Mouse (Mus musculus) cerebellum, adult 18-20 months (tissue): Measurements from ENCODE around the gene Rnf114.

ENCODE experiments used
- DNase-seq, 2 experiments: peaks; one replicate each; pipeline ENCODE4 v3.0.0; 2021

Rnf114 gene

GRCm38 (mm10) chr2:167475596-167475995, 16.8 kb upstream of the Rnf114 start:
- peak in 1 of 2 experiments; percentile 18 for DNase-seq

- DNase-seq, result peak; percentile 82 to 85
Measured at GRCm38 (mm10) chr2:167476200-167476688, 16.2 kb upstream of the Rnf114 start.

DNA sequence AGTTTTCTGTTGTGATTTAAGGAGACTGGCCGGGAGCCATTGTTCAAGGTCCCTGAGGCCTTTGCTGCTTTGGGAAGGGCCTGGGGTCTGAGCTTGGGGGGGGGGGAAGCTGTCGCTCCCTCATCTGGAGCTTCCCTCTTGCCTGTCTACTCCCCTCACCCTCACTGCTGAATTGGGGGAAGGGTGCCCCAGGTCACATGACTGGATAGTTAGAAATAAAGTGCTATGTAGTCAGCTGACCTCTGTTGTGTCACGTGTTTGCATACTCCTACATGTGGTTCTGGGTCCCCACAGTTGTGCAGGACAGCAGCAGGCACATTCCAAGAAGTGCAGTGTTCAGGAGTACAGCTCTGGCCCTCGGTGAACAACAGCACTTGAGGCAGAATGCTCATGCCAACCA, 15.7 kb upstream of the Rnf114 start:
- DNase-seq, result peak; percentile 24 to 34

DNA sequence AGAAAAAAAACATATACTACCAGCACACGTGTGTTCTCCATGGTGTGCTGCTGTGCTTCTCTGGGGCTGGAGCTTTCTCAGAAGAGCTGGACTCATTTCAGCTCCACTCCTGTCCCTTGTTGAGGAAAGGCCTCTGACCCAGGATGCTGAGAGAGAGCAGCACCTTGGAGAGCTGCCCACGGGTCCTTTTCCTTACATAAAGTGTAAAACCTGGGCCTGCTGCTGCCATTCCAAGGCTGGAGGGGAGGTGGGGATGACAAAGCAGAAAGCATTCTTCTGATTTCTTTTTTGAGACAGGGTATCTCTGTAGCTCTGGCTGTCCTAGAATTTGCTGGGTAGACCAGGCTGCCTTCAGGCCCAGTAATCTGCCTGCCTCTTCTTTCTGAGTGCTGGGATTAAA, 14.3 kb upstream of the Rnf114 start:
- DNase-seq, result peak in 1 of 2 experiments; percentile 42

DNA sequence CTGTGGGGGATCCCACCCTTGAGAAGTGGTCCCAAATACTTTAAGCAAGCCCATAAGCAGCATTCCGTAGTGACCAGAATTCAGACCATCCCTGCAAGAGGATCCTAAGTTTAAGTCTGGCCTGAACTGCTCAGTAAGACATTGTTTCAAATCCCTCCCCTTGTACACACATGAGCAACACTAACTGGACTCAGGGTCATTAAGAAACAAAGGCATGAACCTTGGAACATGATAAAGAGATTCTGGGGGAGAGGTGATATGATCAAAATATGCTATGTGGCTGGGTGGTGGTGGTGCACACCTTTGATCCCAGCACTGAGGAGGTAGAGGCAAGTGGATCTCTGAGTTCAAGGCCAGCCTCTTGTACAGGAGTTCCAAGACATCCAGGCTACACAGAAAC, 12.9 kb upstream of the Rnf114 start:
- no peak for DNase-seq

- no peak for DNase-seq
Measured at GRCm38 (mm10) chr2:167482681-167483080, 9.8 kb upstream of the Rnf114 start.

- DNase-seq, result peak in 1 of 2 experiments; percentile 55
Measured at GRCm38 (mm10) chr2:167483081-167483826, 9.2 kb upstream of the Rnf114 start.

- DNase-seq, result peak; percentile 79
Measured at GRCm38 (mm10) chr2:167483827-167484410, 8.5 kb upstream of the Rnf114 start.

DNA sequence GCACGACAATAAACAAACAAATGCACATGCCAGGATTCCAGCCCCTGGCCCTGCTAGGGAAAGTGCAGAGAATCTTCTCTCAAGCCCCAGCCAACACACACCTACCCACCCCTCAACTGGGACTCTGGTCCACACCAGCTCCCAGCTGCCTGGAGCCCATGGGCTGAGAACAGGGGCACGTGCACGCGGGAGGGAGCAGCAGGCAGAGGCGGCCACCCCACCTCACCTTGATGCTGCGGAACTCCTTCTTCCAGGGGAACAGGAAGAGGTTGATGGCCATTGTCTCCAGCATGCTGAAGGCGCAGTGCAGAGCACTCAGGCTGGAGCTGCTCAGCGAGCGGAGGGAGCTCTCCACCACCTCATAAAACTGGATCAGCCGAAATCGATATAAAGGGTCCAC, 7.5 kb upstream of the Rnf114 start:
- DNase-seq, result no peak

GRCm38 (mm10) chr2:167485501-167486377, 6.7 kb upstream of the Rnf114 start:
- peak; percentile 91 for DNase-seq

DNA sequence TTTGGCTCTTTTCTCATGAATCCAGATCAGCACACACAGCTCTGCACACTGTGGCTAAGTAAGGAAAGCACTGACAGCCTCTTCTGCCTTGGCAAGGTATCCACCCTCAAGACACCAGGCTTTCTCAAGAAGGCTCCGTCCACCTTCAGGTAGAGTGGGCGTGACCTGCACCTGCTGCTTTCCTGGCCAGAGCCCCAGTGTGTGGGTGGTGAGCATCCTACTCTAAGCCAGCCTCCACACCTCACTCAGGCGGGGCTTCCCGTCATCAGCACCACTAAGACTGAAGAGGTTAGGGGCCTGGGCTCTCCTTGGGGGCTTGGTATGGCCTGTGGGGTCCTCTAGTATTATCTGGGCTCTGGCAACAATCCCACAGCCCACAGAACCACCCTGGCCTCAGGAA, 5.9 kb upstream of the Rnf114 start:
- peak; percentile 69 to 70 for DNase-seq

DNA sequence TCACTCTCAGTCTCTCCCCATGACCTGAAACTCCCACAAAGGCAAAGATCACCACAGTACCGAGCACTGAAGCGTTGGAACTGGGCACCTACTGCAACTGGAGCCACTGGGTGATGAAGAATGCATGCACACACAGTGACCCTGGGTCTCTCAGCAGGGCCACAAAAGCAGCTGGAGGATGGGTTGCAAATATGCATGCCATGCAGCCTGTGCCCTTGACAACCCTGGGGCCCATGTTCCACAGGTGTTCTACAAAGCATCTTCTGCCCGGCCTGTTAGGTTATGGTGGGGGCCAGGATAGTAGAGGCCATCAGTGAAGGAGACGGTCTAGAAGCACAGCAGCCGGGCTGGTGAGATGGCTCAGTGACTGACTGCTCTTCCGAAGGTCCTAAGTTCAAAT, 4.9 kb upstream of the Rnf114 start:
- DNase-seq, result no peak

DNA sequence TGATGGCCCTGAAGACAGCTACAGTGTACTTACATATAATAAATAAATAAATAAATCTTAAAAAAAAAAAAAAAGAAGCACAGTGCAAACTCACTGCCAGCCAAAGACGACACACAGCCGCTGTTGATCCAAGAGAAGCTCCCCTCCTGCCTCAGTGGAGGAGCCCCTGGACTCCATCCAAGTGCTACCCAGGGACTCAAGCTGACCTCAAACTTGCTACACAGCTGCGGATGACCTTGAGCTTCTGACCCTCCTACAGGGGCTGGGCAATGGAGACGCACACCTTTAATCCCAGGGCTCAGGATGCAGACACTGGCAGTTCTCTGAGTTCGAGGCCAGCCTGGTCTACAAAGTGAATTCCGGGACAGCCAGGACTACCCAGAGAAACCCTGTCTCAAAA, 4.5 kb upstream of the Rnf114 start:
- DNase-seq, result no peak

- DNase-seq, result no peak
Measured at GRCm38 (mm10) chr2:167490813-167491525, 1.5 kb upstream of the Rnf114 start.

DNA sequence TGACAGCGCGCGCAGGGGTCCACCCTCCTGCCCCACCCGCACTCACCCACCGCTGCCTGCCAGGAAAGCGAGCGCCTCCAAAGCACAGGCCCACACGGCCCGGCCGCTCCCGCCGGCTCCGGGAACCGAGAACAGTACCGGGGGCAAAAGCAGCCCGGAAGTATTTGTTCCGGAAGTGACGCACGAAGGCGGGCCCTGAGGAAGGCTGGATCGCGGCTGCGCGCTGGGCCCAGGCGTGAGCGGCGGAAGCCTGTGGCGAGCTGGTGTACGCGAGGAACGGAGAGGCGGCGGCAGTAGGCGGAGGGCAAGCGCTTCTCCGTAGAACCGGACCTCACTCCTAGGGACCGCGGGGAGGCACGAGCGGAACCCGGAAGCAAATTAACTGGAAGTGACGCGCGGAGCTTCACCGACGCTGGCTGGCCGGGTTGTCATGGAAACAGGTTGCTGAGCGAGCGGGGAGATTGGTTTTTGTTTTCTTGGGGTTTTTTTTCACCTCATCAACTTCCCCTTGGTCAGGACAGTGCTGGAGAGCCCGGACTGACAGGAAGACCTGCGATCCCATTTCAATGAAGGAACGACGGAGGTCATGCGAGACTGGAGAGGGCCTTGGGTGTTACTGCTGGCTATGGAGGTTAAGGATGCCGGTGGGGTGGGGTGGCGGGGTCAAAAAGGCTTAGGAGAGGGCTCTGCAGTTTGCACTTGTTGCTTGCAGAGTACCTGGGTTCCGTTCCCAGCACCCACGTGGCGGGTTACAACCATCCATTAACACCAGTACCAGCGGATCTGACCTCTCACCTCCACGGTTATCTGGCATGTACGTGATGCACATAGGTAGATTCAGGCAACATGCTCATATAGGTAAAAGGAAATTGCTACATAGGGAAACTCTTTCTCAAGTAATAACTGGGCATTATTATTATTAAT, 530 bp downstream of the Rnf114 start, which contains the start of gene Spata2:
Spata2 (minus strand) TSS at position 175 of the 924 bp plus-strand sequence.
- DNase-seq, result peak; percentile 94 to 96

GRCm38 (mm10) chr2:167496437-167496836, 4.0 kb downstream of the Rnf114 start:
- no peak for DNase-seq

DNA sequence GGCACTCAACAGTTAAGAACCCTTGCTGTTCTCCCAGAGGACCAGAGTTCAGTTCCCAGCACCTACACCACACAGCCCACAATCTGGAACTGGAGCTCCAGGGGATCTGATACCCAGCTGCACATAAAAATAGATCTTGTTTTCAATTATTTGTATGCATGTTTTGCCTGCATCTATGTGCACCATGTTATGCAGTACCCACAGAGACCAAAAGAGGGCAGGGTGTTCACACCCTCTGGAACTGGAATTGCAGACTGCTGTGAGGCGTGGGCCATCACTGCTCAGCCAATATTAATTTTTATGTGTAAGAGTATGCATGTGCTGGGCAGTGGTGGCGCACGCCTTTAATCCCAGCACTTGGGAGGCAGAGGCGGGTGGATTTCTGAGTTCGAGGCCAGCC, 4.8 kb downstream of the Rnf114 start:
- DNase-seq, result no peak

- peak in 1 of 2 experiments; percentile 4 for DNase-seq
Measured at GRCm38 (mm10) chr2:167502554-167503252, 10.3 kb downstream of the Rnf114 start.

- peak; percentile 86 to 91 for DNase-seq
Measured at GRCm38 (mm10) chr2:167503253-167503895, 10.9 kb downstream of the Rnf114 start.

GRCm38 (mm10) chr2:167503896-167504349, 11.5 kb downstream of the Rnf114 start:
- peak; percentile 60 to 70 for DNase-seq
